Mouse (Mus musculus) brain, adult 2 months (tissue): ENCODE measurements around the gene Top2a.

Experiments used
- DNase-seq: peaks from one replicate; pipeline ENCODE4 v3.0.0; 2011; ENCODE audit warnings: low read depth, low spot score

Top2a gene

GRCm38 (mm10) chr11:98949958-98950460 lies 74.0 kb downstream of the Top2a start:
- no peak for DNase-seq

- no peak for DNase-seq
Observed at GRCm38 (mm10) chr11:98949242-98949957, 74.6 kb downstream of the Top2a start.

- no peak for DNase-seq
Observed at GRCm38 (mm10) chr11:98947969-98948569, 75.9 kb downstream of the Top2a start.

GRCm38 (mm10) chr11:98945605-98945977 lies 78.4 kb downstream of the Top2a start:
- DNase-seq, result no peak

GRCm38 (mm10) chr11:98944897-98945604 lies 78.9 kb downstream of the Top2a start:
- no peak for DNase-seq

- no peak for DNase-seq
Observed at GRCm38 (mm10) chr11:98943741-98944461, 80.1 kb downstream of the Top2a start.
